Mouse (Mus musculus) ES-E14 (cell line): ENCODE measurements around the gene Angpt4.

ENCODE experiments used
- CHD2 ChIP-seq: IDR thresholded peaks from 2 replicates; pipeline ENCODE4 v1.6.1; 2014; ENCODE audit warnings: mild to moderate bottlenecking, low read depth, low read length, inconsistent platforms
- HCFC1 ChIP-seq: IDR thresholded peaks from 2 replicates; pipeline ENCODE4 v1.6.1; 2012; ENCODE audit warnings: low read length, inconsistent platforms, borderline replicate concordance; ENCODE audit not compliant: insufficient read depth
- MAFK ChIP-seq: IDR thresholded peaks from 2 replicates; pipeline ENCODE4 v1.6.1; 2014; ENCODE audit warnings: mild to moderate bottlenecking, low read depth, low read length, inconsistent platforms; ENCODE audit not compliant: insufficient read depth
- ZC3H11A ChIP-seq: IDR thresholded peaks from 2 replicates; pipeline ENCODE4 v1.6.1; 2012; ENCODE audit warnings: low read depth, mild to moderate bottlenecking, inconsistent platforms, low read length, borderline replicate concordance
- ZNF384 ChIP-seq: IDR thresholded peaks from 2 replicates; pipeline ENCODE4 v1.6.1; 2012; ENCODE audit warnings: low read depth, low read length, inconsistent platforms

DNA sequence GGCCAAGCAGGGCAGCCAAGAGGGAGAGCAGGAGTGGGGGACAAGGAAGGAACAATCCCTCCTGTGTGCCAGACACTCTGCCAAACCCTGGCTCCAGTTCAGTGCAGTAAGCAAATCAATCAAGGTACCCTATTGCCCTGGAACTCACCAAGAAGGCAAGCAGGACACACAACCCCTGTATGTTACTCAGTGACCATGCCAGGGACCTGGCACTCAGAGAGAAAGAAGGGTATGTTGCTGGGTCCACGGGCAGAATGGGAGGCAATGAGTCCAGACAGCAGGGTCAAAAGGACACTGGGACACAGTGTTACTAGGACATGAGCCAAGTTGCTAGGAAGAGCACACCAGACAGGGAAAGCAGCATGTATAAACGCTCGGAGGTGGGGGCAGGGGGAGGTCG, 14.7 kb downstream of the Angpt4 start:
- TF ChIP-seq MAFK (no peak), CHD2 (no peak), ZNF384 (no peak), ZC3H11A (no peak), HCFC1 (no peak)
